Mouse (Mus musculus) lung, postnatal 14 days (tissue): ENCODE measurements around the gene Gm128.

Experiments
- DNase-seq: peaks from one replicate; pipeline ENCODE4 v3.0.0; 2021

Gm128 gene

GRCm38 (mm10) chr3:95267855-95268254 lies 26.5 kb upstream of the Gm128 start:
- no peak for DNase-seq

- no peak for DNase-seq
Measured at GRCm38 (mm10) chr3:95266052-95266451, 24.7 kb upstream of the Gm128 start.

GRCm38 (mm10) chr3:95264724-95265123 lies 23.3 kb upstream of the Gm128 start:
- DNase-seq = no peak

GRCm38 (mm10) chr3:95263089-95263739 lies 21.8 kb upstream of the Gm128 start:
- peak; percentile 85 for DNase-seq

GRCm38 (mm10) chr3:95261975-95262374 lies 20.6 kb upstream of the Gm128 start:
- no peak for DNase-seq

GRCm38 (mm10) chr3:95256931-95257330 lies 15.5 kb upstream of the Gm128 start:
- no peak for DNase-seq

GRCm38 (mm10) chr3:95250783-95251424 lies 9.5 kb upstream of the Gm128 start, which contains the start of gene Bnipl:
Gene Bnipl (minus strand): TSS chr3:95251193.
- no peak for DNase-seq

- no peak for DNase-seq
Measured at GRCm38 (mm10) chr3:95250361-95250760, 9.0 kb upstream of the Gm128 start.

- no peak for DNase-seq
Measured at GRCm38 (mm10) chr3:95247660-95248336, 6.4 kb upstream of the Gm128 start.

- peak; percentile 60 for DNase-seq
Measured at GRCm38 (mm10) chr3:95246465-95247231, 5.2 kb upstream of the Gm128 start.

GRCm38 (mm10) chr3:95243086-95243485 lies 1.7 kb upstream of the Gm128 start:
- no peak for DNase-seq

GRCm38 (mm10) chr3:95240900-95241299 lies 498 bp downstream of the Gm128 start:
- DNase-seq = no peak

- no peak for DNase-seq
Measured at GRCm38 (mm10) chr3:95239971-95240370, 1.4 kb downstream of the Gm128 start.

- DNase-seq = no peak
Measured at GRCm38 (mm10) chr3:95239022-95239421, 2.4 kb downstream of the Gm128 start.

GRCm38 (mm10) chr3:95237541-95238099 lies 3.8 kb downstream of the Gm128 start:
- no peak for DNase-seq

- no peak for DNase-seq
Measured at GRCm38 (mm10) chr3:95235386-95236301, 5.8 kb downstream of the Gm128 start.

GRCm38 (mm10) chr3:95233303-95233980 lies 8.0 kb downstream of the Gm128 start:
- no peak for DNase-seq

GRCm38 (mm10) chr3:95232771-95233170 lies 8.6 kb downstream of the Gm128 start:
- DNase-seq = peak; percentile 32

- peak; percentile 43 for DNase-seq
Measured at GRCm38 (mm10) chr3:95231298-95232221, 9.8 kb downstream of the Gm128 start, which contains the start of gene Mllt11. Gene Mllt11 (minus strand): TSS chr3:95232171.
